Mouse (Mus musculus) liver, postnatal 0 days (tissue): ENCODE results near the gene Il20.

Experiments used
- CTCF ChIP-seq: sonication (generic); IDR thresholded peaks from 2 replicates; pipeline ENCODE4 v1.5.1; 2016; ENCODE audit warnings: antibody characterized with exemption, low read depth
- EP300 ChIP-seq: IDR thresholded peaks from 2 replicates; pipeline ENCODE4 v1.6.1; 2016; ENCODE audit warnings: antibody characterized with exemption, low read depth, mild to moderate bottlenecking

GRCm38 (mm10) chr1:130879927-130880326, 31.3 kb downstream of the Il20 start:
- TF ChIP-seq CTCF (no peak), EP300 (no peak)
